Comparison of ENCODE assay signal across 7 mouse cellular contexts in the genomic region with DNA sequence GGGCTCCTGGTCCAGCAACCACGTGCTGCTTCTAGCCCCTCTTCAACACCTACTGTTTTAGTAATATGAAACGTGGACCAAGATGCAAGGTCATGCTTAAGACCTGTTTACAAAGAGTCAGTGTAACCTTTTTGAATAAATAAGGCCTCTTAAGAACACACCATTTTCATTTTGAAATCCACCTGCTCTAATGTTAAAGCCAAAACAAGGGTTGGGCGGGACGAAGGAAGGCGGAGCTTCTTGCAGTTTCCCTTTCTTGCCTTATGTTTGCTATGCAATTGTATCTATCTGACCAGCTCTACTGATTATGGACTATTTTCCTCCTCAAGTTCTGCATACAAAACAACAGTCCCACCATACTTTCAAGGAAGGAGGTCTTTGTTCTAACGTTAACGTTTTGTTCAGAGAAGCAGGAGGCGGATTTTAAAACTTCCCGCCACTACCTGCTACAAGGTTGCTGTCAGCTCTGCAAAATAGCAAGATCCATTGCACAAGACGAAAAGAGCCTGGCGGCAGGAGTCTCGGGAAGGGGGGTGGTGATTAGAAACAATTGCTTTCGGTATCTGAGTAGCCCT. TPM values are rescaled to one million over a fixed set of nuclear protein-coding genes. Genes with fewer than 3 reads are reported as not detected.
DNase-seq lines count a peak whose midpoint lies in the region; ATAC-seq and TF ChIP-seq lines count a peak whose summit lies in the region.

No protein-coding gene starts in this region.

- no peak for ATAC-seq in embryonic facial prominence, embryonic 13.5 days (ENCODE audit: insufficient number of reproducible peaks, insufficient read depth, low FRiP score, low TSS enrichment, low read depth)
- ATAC-seq in hindbrain, embryonic 13.5 days (ENCODE audit: low FRiP score) = no peak
- no peak for ATAC-seq in limb, embryonic 15.5 days (ENCODE audit: insufficient number of reproducible peaks, low FRiP score, low TSS enrichment, low read depth)
- no peak for ATAC-seq in midbrain, embryonic 16.5 days

- peak overlapping the region; percentile 59 for H3K4me2 ChIP-seq in embryonic facial prominence, embryonic 13.5 days
- peak overlapping the region; percentile 61 for H3K4me2 ChIP-seq in hindbrain, embryonic 13.5 days
- peak overlapping the region; percentile 40 for H3K4me2 ChIP-seq in limb, embryonic 15.5 days
- H3K4me2 ChIP-seq in midbrain, embryonic 16.5 days (ENCODE audit: low read length) = peak overlapping the region; percentile 67

- H3ac ChIP-seq in C2C12 (ENCODE audit: control insufficient read depth, insufficient read length, low read depth) = peak overlapping the region; percentile 38

- H3K9ac ChIP-seq in ES-E14 (ENCODE audit: insufficient read depth, low read depth, low read length, poor library complexity, severe bottlenecking) = no peak overlapping the region
- 0 out of 2 replicates have a peak overlapping the region, but pooled peaks have one; percentile 46 for H3K9ac ChIP-seq in embryonic facial prominence, embryonic 13.5 days
- H3K9ac ChIP-seq in hindbrain, embryonic 13.5 days = peak overlapping the region; percentile 53
- no peak overlapping the region for H3K9ac ChIP-seq in limb, embryonic 15.5 days
- H3K9ac ChIP-seq in midbrain, embryonic 16.5 days (ENCODE audit: low read depth, low read length) = 0 out of 2 replicates have a peak overlapping the region, but pooled peaks have one; percentile 4

- H3K36me3 ChIP-seq in C2C12 (ENCODE audit: control insufficient read depth, insufficient read depth) = no peaks in the 10 kb centered on the region
- no peaks in the 10 kb centered on the region for H3K36me3 ChIP-seq in ES-E14 (ENCODE audit: control insufficient read depth, insufficient read depth, low read length, poor library complexity, severe bottlenecking)
- no peaks in the 10 kb centered on the region for H3K36me3 ChIP-seq in embryonic facial prominence, embryonic 13.5 days
- H3K36me3 ChIP-seq in hindbrain, embryonic 13.5 days = no peaks in the 10 kb centered on the region
- no peaks in the 10 kb centered on the region for H3K36me3 ChIP-seq in limb, embryonic 15.5 days
- no peaks in the 10 kb centered on the region for H3K36me3 ChIP-seq in midbrain, embryonic 16.5 days (ENCODE audit: control insufficient read depth, insufficient read depth, low read length)

- intact Hi-C loops in left cerebral cortex, postnatal 36 days (cut with DNase I) = loop anchor here (2.0 kb wide), 1 partner anchor 179 kb away; no protein-coding TSS in a partner anchor

- no peaks in the 10 kb centered on the region for H3K27me3 ChIP-seq in C2C12 (ENCODE audit: control insufficient read depth, insufficient read depth, insufficient read length)
- H3K27me3 ChIP-seq in embryonic facial prominence, embryonic 13.5 days = no peaks in the 10 kb centered on the region
- no peaks in the 10 kb centered on the region for H3K27me3 ChIP-seq in hindbrain, embryonic 13.5 days
- no peaks in the 10 kb centered on the region for H3K27me3 ChIP-seq in limb, embryonic 15.5 days
- H3K27me3 ChIP-seq in midbrain, embryonic 16.5 days (ENCODE audit: control insufficient read depth, insufficient read depth, low read depth, low read length) = no peaks in the 10 kb centered on the region

- in situ Hi-C loops in ES-E14 (cut with MboI; ENCODE audit: low sequenced_read_pairs in 2 of 2, unreplicated experiment in 2 of 2) = no loop called here

- 37% methylated on average over 13 of the region's 13 CpGs for WGBS in embryonic facial prominence, embryonic 13.5 days
- WGBS in hindbrain, embryonic 13.5 days = 24% methylated on average over 13 of the region's 13 CpGs
- 31% methylated on average over 13 of the region's 13 CpGs for WGBS in limb, embryonic 15.5 days
- WGBS in midbrain, embryonic 16.5 days = 25% methylated on average over 13 of the region's 13 CpGs

- no peaks in the 10 kb centered on the region for H3K79me3 ChIP-seq in C2C12 (ENCODE audit: low read depth)

- no peaks in the 10 kb centered on the region for H3K9me3 ChIP-seq in ES-E14 (ENCODE audit: control insufficient read depth, insufficient read depth, low read depth, low read length)
- no peaks in the 10 kb centered on the region for H3K9me3 ChIP-seq in embryonic facial prominence, embryonic 13.5 days
- no peaks in the 10 kb centered on the region for H3K9me3 ChIP-seq in hindbrain, embryonic 13.5 days
- no peaks in the 10 kb centered on the region for H3K9me3 ChIP-seq in limb, embryonic 15.5 days
- H3K9me3 ChIP-seq in midbrain, embryonic 16.5 days (replicated peaks; ENCODE audit: control insufficient read depth, low read length, poor library complexity, severe bottlenecking) = no peaks in the 10 kb centered on the region

- TF ChIP-seq CTCF in C2C12 (IDR thresholded peaks at IDR 0.05; ENCODE audit: control insufficient read depth, insufficient read depth, insufficient read length) = no peak

- no peaks in the 10 kb centered on the region for H3K4me1 ChIP-seq in ES-E14 (ENCODE audit: control insufficient read depth in 2 of 2, insufficient read depth in 2 of 2, low read length in 2 of 2, poor library complexity in 1 of 2)
- H3K4me1 ChIP-seq in embryonic facial prominence, embryonic 13.5 days = no peaks in the 10 kb centered on the region
- no peaks in the 10 kb centered on the region for H3K4me1 ChIP-seq in hindbrain, embryonic 13.5 days (replicated peaks)
- no peaks in the 10 kb centered on the region for H3K4me1 ChIP-seq in limb, embryonic 15.5 days
- no peaks in the 10 kb centered on the region for H3K4me1 ChIP-seq in midbrain, embryonic 16.5 days (ENCODE audit: control insufficient read depth, insufficient read depth, low read length)

- H3K27ac ChIP-seq in ES-E14 (ENCODE audit: insufficient read depth, low read depth, low read length, poor library complexity, severe bottlenecking) = no peak overlapping the region
- H3K27ac ChIP-seq in embryonic facial prominence, embryonic 13.5 days = no peak overlapping the region
- H3K27ac ChIP-seq in hindbrain, embryonic 13.5 days = no peak overlapping the region
- H3K27ac ChIP-seq in limb, embryonic 15.5 days = no peak overlapping the region
- no peak overlapping the region for H3K27ac ChIP-seq in midbrain, embryonic 16.5 days (ENCODE audit: low read length)

- H3K4me3 ChIP-seq in C2C12 (ENCODE audit: insufficient read depth, poor library complexity, severe bottlenecking) (peak overlapping the region; percentile 38), ES-E14 (ENCODE audit: insufficient read depth in 1 of 2, low read depth in 1 of 2, low read length in 2 of 2, poor library complexity in 1 of 2, severe bottlenecking in 1 of 2) (peak overlapping the region; percentile 69 to 87)
- H3K4me3 ChIP-seq in embryonic facial prominence, embryonic 13.5 days = peak overlapping the region; percentile 49
- H3K4me3 ChIP-seq in hindbrain, embryonic 13.5 days = peak overlapping the region; percentile 46
- H3K4me3 ChIP-seq in limb, embryonic 15.5 days = peak overlapping the region; percentile 49
- peak overlapping the region; percentile 49 for H3K4me3 ChIP-seq in midbrain, embryonic 16.5 days (ENCODE audit: low read depth, low read length)

- no peaks in the 10 kb centered on the region for H3K79me2 ChIP-seq in C2C12 (ENCODE audit: control insufficient read depth, insufficient read depth)

- DNase-seq in ES-E14 (ENCODE audit: low read depth, low spot score) = no peak
- DNase-seq in left cerebral cortex, postnatal 36 days (ENCODE audit: low spot score in 2 of 2) = no peak

TF ChIP-seq in C2C12, 6 proteins besides CTCF, POLR2A, EP300 and RAD21:
- TF ChIP-seq MYOD1 (IDR thresholded peaks at IDR 0.05; ENCODE audit: control insufficient read depth, insufficient read length, low read depth) = no peak
- TF ChIP-seq MAX (IDR thresholded peaks at IDR 0.05) = no peak
- no peak for TF ChIP-seq CEBPB (IDR thresholded peaks at IDR 0.05; ENCODE audit: low read depth)
- TF ChIP-seq FOSL1 (IDR thresholded peaks at IDR 0.05; ENCODE audit: insufficient read depth, low read length, poor library complexity, severe bottlenecking) = no peak
- TF ChIP-seq MYOG (IDR thresholded peaks at IDR 0.05; ENCODE audit: control insufficient read depth, extremely low read depth, insufficient read length) = no peak
- no peak for TF ChIP-seq USF1 (IDR thresholded peaks at IDR 0.05; ENCODE audit: low read depth)

TF ChIP-seq in ES-E14, 5 proteins besides CTCF, POLR2A, EP300 and RAD21:
- TF ChIP-seq CHD2 (IDR thresholded peaks at IDR 0.05; ENCODE audit: low read depth, low read length) = no peak
- no peak for TF ChIP-seq ZNF384 (IDR thresholded peaks at IDR 0.05; ENCODE audit: low read depth, low read length)
- TF ChIP-seq MAFK (IDR thresholded peaks at IDR 0.05; ENCODE audit: insufficient read depth, low read depth, low read length) = no peak
- no peak for TF ChIP-seq HCFC1 (IDR thresholded peaks at IDR 0.05; ENCODE audit: borderline replicate concordance, insufficient read depth, low read length)

RNA-seq across cellular contexts. Expression of gene Hmgn5, which starts 1.5 kb away (rescaled TPM):
- 3.9 TPM for polyA plus RNA-seq in C2C12 (2012; fragmentation: generic; extraction: Trizol)
- total RNA-seq in ES-E14 (2012; rRNA removed) = 1.7 and 2.7 TPM in 2 replicates
- 25.7 TPM in 2 replicates for polyA plus RNA-seq in embryonic facial prominence, embryonic 13.5 days (2015; fragmentation: Nextera tagmentation; extraction: Ambion mirVana)
- 13.8 and 15.4 TPM in 2 replicates for polyA plus RNA-seq in hindbrain, embryonic 13.5 days (2015; fragmentation: Nextera tagmentation; extraction: Ambion mirVana)
- 17.4 and 21.2 TPM in 2 replicates for polyA plus RNA-seq in limb, embryonic 15.5 days (2015; fragmentation: Nextera tagmentation; extraction: Ambion mirVana)
- polyA plus RNA-seq in midbrain, embryonic 16.5 days (2015; fragmentation: Nextera tagmentation; extraction: Ambion mirVana) = 11.6 and 13.1 TPM in 2 replicates
- total RNA-seq in left cerebral cortex, postnatal 36 days (2021) = 1 to 10 TPM; 3.6 to 5.0 TPM

Comparison
In these comparisons a context has a peak if more than half of its experiments do, and no peak if none do; other contexts are left out.
1. H3K9ac ChIP-seq: peak in embryonic facial prominence, embryonic 13.5 days (single experiment), hindbrain, embryonic 13.5 days (single experiment) and midbrain, embryonic 16.5 days (single experiment); none in ES-E14 (single experiment) and limb, embryonic 15.5 days (single experiment).
2. Peak in every context shown above with its lines, with median percentiles within 50 percentile points of each other: H3K4me3 ChIP-seq and H3K4me2 ChIP-seq.